Mouse (Mus musculus) ZHBTc4 (cell line): ENCODE data around the gene Atp6v1b1.
A peak's percentile ranks its signal among the peaks of the same experiment; 100 is the strongest.

Experiments
- DNase-seq: peaks from one replicate; pipeline ENCODE4 v3.0.0-alpha.2; 2011; ENCODE audit warnings: low read depth, low spot score

The Atp6v1b1 gene

GRCm38 (mm10) chr6:83742761-83743160 is at the start of gene Atp6v1b1:
Gene Atp6v1b1, plus strand, starts transcription at chr6:83742990.
- DNase-seq, result no peak

- peak; percentile 86 for DNase-seq
These were observed 49.0 kb upstream of the Atp6v1b1 start for GRCm38 (mm10) chr6:83693835-83694234.

- DNase-seq, result no peak
These were observed 47.1 kb upstream of the Atp6v1b1 start for GRCm38 (mm10) chr6:83695731-83696130.

GRCm38 (mm10) chr6:83696684-83697083 is 46.1 kb upstream of the Atp6v1b1 start:
- DNase-seq, result no peak

- peak; percentile 88 for DNase-seq
These were observed 44.9 kb upstream of the Atp6v1b1 start for GRCm38 (mm10) chr6:83697932-83698331.

- no peak for DNase-seq
These were observed 42.8 kb upstream of the Atp6v1b1 start for GRCm38 (mm10) chr6:83699971-83700370.

GRCm38 (mm10) chr6:83701001-83701400 is 41.8 kb upstream of the Atp6v1b1 start:
- no peak for DNase-seq

- DNase-seq, result peak; percentile 79
These were observed 40.4 kb upstream of the Atp6v1b1 start for GRCm38 (mm10) chr6:83702146-83702999.

- DNase-seq, result peak; percentile 57
These were observed 39.6 kb upstream of the Atp6v1b1 start for GRCm38 (mm10) chr6:83703000-83703721.

- DNase-seq, result no peak
These were observed 39.1 kb upstream of the Atp6v1b1 start for GRCm38 (mm10) chr6:83703722-83704078.

- no peak for DNase-seq
These were observed 38.5 kb upstream of the Atp6v1b1 start for GRCm38 (mm10) chr6:83704294-83704693.

GRCm38 (mm10) chr6:83704701-83705100 is 38.1 kb upstream of the Atp6v1b1 start:
- DNase-seq, result no peak

- no peak for DNase-seq
These were observed 34.9 kb upstream of the Atp6v1b1 start for GRCm38 (mm10) chr6:83707738-83708510.

- DNase-seq, result peak; percentile 50
These were observed 32.3 kb upstream of the Atp6v1b1 start for GRCm38 (mm10) chr6:83710361-83711066.

GRCm38 (mm10) chr6:83711067-83711675 is 31.6 kb upstream of the Atp6v1b1 start, which contains the start of gene Vax2:
Gene Vax2, plus strand, starts transcription at chr6:83711264.
- peak; percentile 94 for DNase-seq

GRCm38 (mm10) chr6:83711725-83712475 is 30.9 kb upstream of the Atp6v1b1 start:
- peak; percentile 40 for DNase-seq

- DNase-seq, result no peak
These were observed 29.3 kb upstream of the Atp6v1b1 start for GRCm38 (mm10) chr6:83713271-83714136.

- DNase-seq, result no peak
These were observed 28.3 kb upstream of the Atp6v1b1 start for GRCm38 (mm10) chr6:83714221-83715123.
